Mouse (Mus musculus) kidney, adult 2 months (tissue): ENCODE data around the gene Gpr146.

Experiments used
- CTCF ChIP-seq: fragments of 200-500 bp; conservative IDR thresholded peaks from 2 replicates; pipeline ENCODE4 v1.5.1; 2011; ENCODE audit warnings: low read depth, mild to moderate bottlenecking, control low read depth, low read length, moderate library complexity, mixed read lengths; ENCODE audit not compliant: insufficient read depth, insufficient read length
- POLR2A ChIP-seq: fragments of 200-500 bp; IDR thresholded peaks from one replicate; pipeline ENCODE4 v1.6.1; 2011; ENCODE audit warnings: low read depth, low read length, control low read depth

DNA sequence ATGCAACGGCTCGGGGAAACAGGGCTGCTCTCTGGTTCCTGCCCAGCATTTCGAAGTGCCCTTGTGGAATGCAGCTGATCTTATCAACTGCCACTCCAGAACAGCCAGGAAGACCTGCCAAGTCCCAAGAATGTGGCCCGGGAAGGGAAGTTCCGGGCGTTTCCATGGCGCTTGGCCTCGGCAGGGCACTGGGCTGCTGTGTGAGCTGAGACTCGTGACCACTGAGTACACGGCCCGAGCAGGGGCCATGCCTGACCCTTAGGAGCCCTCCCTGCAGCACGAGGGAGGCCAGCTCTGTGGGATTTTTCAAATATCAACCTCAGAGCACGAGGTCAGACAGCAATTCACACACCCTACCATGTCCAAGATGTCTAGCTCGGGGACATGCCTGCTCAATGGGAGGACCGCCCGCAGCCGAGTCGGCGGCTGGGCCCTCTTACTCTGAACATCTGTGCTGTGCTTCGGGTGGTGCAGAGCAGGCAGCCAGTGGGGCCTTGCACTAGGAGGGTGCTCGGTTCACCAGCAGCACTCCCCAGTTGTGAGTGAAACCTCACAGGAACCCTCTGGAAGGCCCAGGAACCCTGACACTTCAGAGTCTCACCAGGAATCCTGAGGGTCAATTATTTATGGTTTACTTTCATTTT lies 1.6 kb downstream of the Gpr146 start:
- no peak for TF ChIP-seq POLR2A
- no peak for TF ChIP-seq CTCF
